Mouse (Mus musculus): ENCODE measurements around the gene Acer3. TPM values are rescaled to one million over a fixed set of nuclear protein-coding genes. Genes with fewer than 3 reads are reported as not detected.

The Acer3 gene
- total RNA-seq, 4 experiments from 2014 or later = 7.6 to 13.8 (median 12.4) TPM

Other genes with a start within 250 kb of the Acer3 start
- 1 to 10 TPM; 3.6 to 4.7 (median 4.3) TPM for gene Myo7a, start 201.7 kb downstream of the Acer3 start, total RNA-seq (2022)
- gene Omp, start 175.7 kb downstream of the Acer3 start, total RNA-seq (2022) = under 1 TPM in 3 of 4 experiments, not detected in 1; 0.16 to 0.24 (median 0.20) TPM
- 1 to 10 TPM; 1.2 to 2.9 (median 1.6) TPM for gene Capn5, start 142.9 kb downstream of the Acer3 start, total RNA-seq (2022)
- gene B3gnt6, start 121.7 kb downstream of the Acer3 start, total RNA-seq (2022) = not detected
- gene Tsku, start 40.1 kb upstream of the Acer3 start, total RNA-seq (2022) = 1 to 10 TPM; 1.9 to 2.8 (median 2.5) TPM
- gene Gucy2d, start 119.2 kb upstream of the Acer3 start, total RNA-seq (2022) = under 1 TPM in 3 of 4 experiments, not detected in 1; 0.12 to 0.20 (median 0.16) TPM
- 10 to 100 TPM in 3 of 4 experiments, 1 to 10 TPM in 1; 7.7 to 17.3 (median 12.2) TPM for gene Lrrc32, start 168.1 kb upstream of the Acer3 start, total RNA-seq (2022)